Mouse (Mus musculus): ENCODE results near the gene Clstn2. TPM values are rescaled to one million over a fixed set of nuclear protein-coding genes. Genes with fewer than 3 reads are reported as not detected.

Gene Clstn2
- 0.19 and 0.33 TPM in 2 replicates for polyA plus RNA-seq (2012; rRNA removed)

GRCm38 (mm10) chr9:98032573-98033272 lies at the start of gene Clstn2:
Clstn2 (minus strand) TSS chr9:98033181.
- under 1% methylated on average over 73 of the region's 73 CpGs for WGBS
- no peak for DNase-seq (ENCODE audit: low read depth, low spot score)

GRCm38 (mm10) chr9:98067767-98068166 lies 34.8 kb upstream of the Clstn2 start:
- DNase-seq (ENCODE audit: low read depth, low spot score): no peak
- WGBS: 61% methylated on average over 5 of the region's 5 CpGs

GRCm38 (mm10) chr9:98061646-98062045 lies 28.7 kb upstream of the Clstn2 start:
- no peak for DNase-seq (ENCODE audit: low read depth, low spot score)
- 65% methylated on average over 3 of the region's 3 CpGs for WGBS

- WGBS: 94% methylated on average over 2 of the region's 2 CpGs
These were observed 24.3 kb upstream of the Clstn2 start for GRCm38 (mm10) chr9:98057291-98057690.

GRCm38 (mm10) chr9:98051343-98051742 lies 18.4 kb upstream of the Clstn2 start:
- no peak for DNase-seq (ENCODE audit: low read depth, low spot score)
- 75% methylated on average over 12 of the region's 12 CpGs for WGBS

More at GRCm38 (mm10) chr9:98057291-98057690, 24.3 kb upstream of the Clstn2 start:
- DNase-seq (ENCODE audit: low read depth, low spot score): no peak

- no peak for DNase-seq (ENCODE audit: low read depth, low spot score)
- WGBS: 2% methylated on average over 38 of the region's 38 CpGs
These were observed 383 bp upstream of the Clstn2 start for GRCm38 (mm10) chr9:98033273-98033855.

GRCm38 (mm10) chr9:98031898-98032572 lies 946 bp downstream of the Clstn2 start:
- 5% methylated on average over 31 of the region's 31 CpGs for WGBS
- no peak for DNase-seq (ENCODE audit: low read depth, low spot score)

GRCm38 (mm10) chr9:98030715-98031114 lies 2.3 kb downstream of the Clstn2 start:
- WGBS: 10% methylated on average over 2 of the region's 2 CpGs
- no peak for DNase-seq (ENCODE audit: low read depth, low spot score)

- DNase-seq (ENCODE audit: low read depth, low spot score): no peak
- WGBS: 67% methylated on average over 3 of the region's 3 CpGs
These were observed 7.4 kb downstream of the Clstn2 start for GRCm38 (mm10) chr9:98025548-98025947.

GRCm38 (mm10) chr9:98023069-98023468 lies 9.9 kb downstream of the Clstn2 start:
- DNase-seq (ENCODE audit: low read depth, low spot score): no peak
- WGBS: 67% methylated on average over 11 of the region's 11 CpGs

GRCm38 (mm10) chr9:98019876-98020275 lies 13.1 kb downstream of the Clstn2 start:
- 75% methylated on average over 2 of the region's 2 CpGs for WGBS
- DNase-seq (ENCODE audit: low read depth, low spot score): no peak

GRCm38 (mm10) chr9:98018687-98019086 lies 14.3 kb downstream of the Clstn2 start:
- WGBS: 81% methylated on average over 5 of the region's 5 CpGs
- DNase-seq (ENCODE audit: low read depth, low spot score): no peak

GRCm38 (mm10) chr9:98016576-98016975 lies 16.4 kb downstream of the Clstn2 start:
- WGBS: 89% methylated on average over 5 of the region's 5 CpGs
- DNase-seq (ENCODE audit: low read depth, low spot score): no peak

- WGBS: 38% methylated on average over 5 of the region's 5 CpGs
- no peak for DNase-seq (ENCODE audit: low read depth, low spot score)
These were observed 36.6 kb downstream of the Clstn2 start for GRCm38 (mm10) chr9:97996349-97996748.

- DNase-seq (ENCODE audit: low read depth, low spot score): no peak
- WGBS: 36% methylated on average over 4 of the region's 4 CpGs
These were observed 37.3 kb downstream of the Clstn2 start for GRCm38 (mm10) chr9:97995723-97996122.

GRCm38 (mm10) chr9:97992131-97992530 lies 40.9 kb downstream of the Clstn2 start:
- DNase-seq (ENCODE audit: low read depth, low spot score): no peak
- WGBS: 70% methylated on average over 4 of the region's 4 CpGs

- DNase-seq (ENCODE audit: low read depth, low spot score): no peak
- WGBS: 78% methylated on average over 3 of the region's 3 CpGs
These were observed 55.6 kb downstream of the Clstn2 start for GRCm38 (mm10) chr9:97977339-97977738.

- DNase-seq (ENCODE audit: low read depth, low spot score): no peak
- WGBS: 78% methylated on average over 13 of the region's 13 CpGs
These were observed 58.1 kb downstream of the Clstn2 start for GRCm38 (mm10) chr9:97974801-97975347.

GRCm38 (mm10) chr9:97966691-97967090 lies 66.3 kb downstream of the Clstn2 start:
- DNase-seq (ENCODE audit: low read depth, low spot score): no peak

GRCm38 (mm10) chr9:97957508-97957907 lies 75.5 kb downstream of the Clstn2 start:
- DNase-seq (ENCODE audit: low read depth, low spot score): no peak
- 37% methylated on average over 8 of the region's 8 CpGs for WGBS

More at GRCm38 (mm10) chr9:97966691-97967090, 66.3 kb downstream of the Clstn2 start:
- WGBS: 67% methylated on average over 4 of the region's 4 CpGs

Data from large intestine, adult 2 months (tissue).